Mouse (Mus musculus) myocyte (in vitro differentiated cells): ENCODE data around the gene Plce1. TPM values are rescaled to one million over a fixed set of nuclear protein-coding genes. Genes with fewer than 3 reads are reported as not detected.

ENCODE experiments used
- H3K27me3 ChIP-seq: one replicate; pipeline ENCODE4 v1.6.1; 2011; ENCODE audit not compliant: control insufficient read depth, insufficient read depth, insufficient read length
- H3K36me3 ChIP-seq: one replicate; pipeline ENCODE4 v1.6.1; 2011; ENCODE audit not compliant: control insufficient read depth, insufficient read depth
- H3K4me2 ChIP-seq: one replicate; pipeline ENCODE4 v1.6.1; 2011; ENCODE audit warnings: low read depth, control low read depth
- H3K4me3 ChIP-seq: one replicate; pipeline ENCODE4 v1.5.1; 2011; ENCODE audit warnings: mild to moderate bottlenecking, control low read depth, moderate library complexity
- H3K79me2 ChIP-seq: one replicate; pipeline ENCODE4 v1.6.1; 2011; ENCODE audit not compliant: control insufficient read depth, insufficient read depth
- H3ac ChIP-seq: one replicate; pipeline ENCODE4 v1.6.1; 2011; ENCODE audit not compliant: control insufficient read depth, insufficient read length
- CEBPB ChIP-seq: IDR thresholded peaks from 2 replicates; pipeline ENCODE4 v1.6.1; 2011; ENCODE audit warnings: mild to moderate bottlenecking, moderate library complexity; ENCODE audit not compliant: poor library complexity, insufficient read depth, severe bottlenecking
- E2F4 ChIP-seq: IDR thresholded peaks from one replicate; pipeline ENCODE4 v1.6.1; 2011; ENCODE audit warnings: mild to moderate bottlenecking, control low read depth, moderate library complexity; ENCODE audit not compliant: insufficient read depth
- MAX ChIP-seq: IDR thresholded peaks from one replicate; pipeline ENCODE4 v1.6.1; 2011; ENCODE audit warnings: low read depth, mild to moderate bottlenecking, control low read depth
- MYOD1 ChIP-seq, 3 experiments: IDR thresholded peaks; one replicate each; pipeline ENCODE4 v1.6.1; 2011; ENCODE audit warnings: control low read depth in 2 of 3, low read depth in 2 of 3, mild to moderate bottlenecking in 2 of 3, moderate library complexity in 1 of 3; ENCODE audit not compliant: insufficient read length in 2 of 3, control insufficient read depth in 1 of 3
- MYOG ChIP-seq, 3 experiments: IDR thresholded peaks; one replicate each; pipeline ENCODE4 v1.6.1; 2011; ENCODE audit warnings: control low read depth in 2 of 3, low read depth in 2 of 3, mild to moderate bottlenecking in 2 of 3; ENCODE audit not compliant: insufficient read length in 2 of 3, control insufficient read depth in 1 of 3, insufficient read depth in 1 of 3
- POLR2A ChIP-seq: IDR thresholded peaks from one replicate; pipeline ENCODE4 v1.6.1; 2011; ENCODE audit warnings: low read depth, mild to moderate bottlenecking, control low read depth, moderate library complexity; ENCODE audit not compliant: insufficient read length
- POLR2AphosphoS2 ChIP-seq: IDR thresholded peaks from one replicate; pipeline ENCODE4 v1.6.1; 2011; ENCODE audit warnings: low read depth, control low read depth; ENCODE audit not compliant: insufficient read length
- REST ChIP-seq: IDR thresholded peaks from one replicate; pipeline ENCODE4 v1.6.1; 2011; ENCODE audit warnings: mild to moderate bottlenecking, control low read depth, moderate library complexity; ENCODE audit not compliant: insufficient read depth, insufficient read length
- SRF ChIP-seq: IDR thresholded peaks from one replicate; pipeline ENCODE4 v1.6.1; 2011; ENCODE audit warnings: low read depth; ENCODE audit not compliant: control insufficient read depth, insufficient read length
- TCF12 ChIP-seq: IDR thresholded peaks from one replicate; pipeline ENCODE4 v1.6.1; 2011; ENCODE audit warnings: mild to moderate bottlenecking, control low read depth; ENCODE audit not compliant: poor library complexity, insufficient read depth, severe bottlenecking
- TCF3 ChIP-seq: IDR thresholded peaks from one replicate; pipeline ENCODE4 v1.6.1; 2011; ENCODE audit warnings: low read depth, control low read depth; ENCODE audit not compliant: insufficient read length
- USF1 ChIP-seq: IDR thresholded peaks from one replicate; pipeline ENCODE4 v1.6.1; 2011; ENCODE audit warnings: low read depth, mild to moderate bottlenecking, control low read depth, moderate library complexity
- polyA plus RNA-seq: library from polyadenylated mRNA; unstranded; fragments of >200 nt; fragmentation: generic; extraction: Trizol; gene quantifications from one replicate; pipeline ENCODE4 v1.2.1, GENCODE M21; 2012; ENCODE audit warnings: missing spikeins

Plce1 gene
- 0.01 TPM for polyA plus RNA-seq

- Histone ChIP-seq H3K79me2 (no peaks in the 10 kb centered on the region), H3K27me3 (peaks cover 34% of the 10 kb centered on the region), H3ac (no peak within 1 kb of the TSS), H3K4me2 (no peak within 1 kb of the TSS), H3K4me3 (no peak within 1 kb of the TSS), H3K36me3 (no peaks in the 10 kb centered on the region)
- TF ChIP-seq MAX = no peak
- TF ChIP-seq REST = no peak
- TF ChIP-seq E2F4 = no peak
- TF ChIP-seq MYOD1 (IDR thresholded peaks at IDR 0.05; ENCODE audit: control insufficient read depth in 1 of 3, insufficient read length in 2 of 3, low read depth in 2 of 3) = no peak
- TF ChIP-seq TCF12 = no peak
- no peak for TF ChIP-seq SRF
- no peak for TF ChIP-seq CEBPB
Measured at GRCm38 (mm10) chr19:38480731-38481621, at the start of gene Plce1. Gene Plce1 (plus strand): TSS chr19:38481109.

GRCm38 (mm10) chr19:38431326-38431725 lies 49.6 kb upstream of the Plce1 start:
- Histone ChIP-seq H3K4me2 (no peak overlapping the region), H3ac (no peak overlapping the region)
- no peak for TF ChIP-seq CEBPB
- TF ChIP-seq MYOG (IDR thresholded peaks at IDR 0.05; ENCODE audit: control insufficient read depth in 1 of 3, insufficient read depth in 1 of 3, insufficient read length in 2 of 3, low read depth in 2 of 3) = no peak
- no peak for TF ChIP-seq USF1
- no peak for TF ChIP-seq E2F4
- TF ChIP-seq TCF3 = no peak
- TF ChIP-seq REST = no peak
- TF ChIP-seq TCF12 = no peak
- no peak for TF ChIP-seq POLR2A
- TF ChIP-seq MYOD1 (IDR thresholded peaks at IDR 0.05; ENCODE audit: control insufficient read depth in 1 of 3, insufficient read length in 2 of 3, low read depth in 2 of 3) = no peak
- no peak for TF ChIP-seq POLR2AphosphoS2
- TF ChIP-seq MAX = no peak
- no peak for TF ChIP-seq SRF

GRCm38 (mm10) chr19:38432021-38432420 lies 48.9 kb upstream of the Plce1 start:
- Histone ChIP-seq H3K27me3 (no peaks in the 10 kb centered on the region), H3K79me2 (no peaks in the 10 kb centered on the region), H3K4me3 (no peak overlapping the region), H3K36me3 (no peaks in the 10 kb centered on the region), H3K4me2 (no peak overlapping the region), H3ac (no peak overlapping the region)
- TF ChIP-seq TCF12 = no peak
- no peak for TF ChIP-seq MAX
- TF ChIP-seq MYOD1 (IDR thresholded peaks at IDR 0.05; ENCODE audit: control insufficient read depth in 1 of 3, insufficient read length in 2 of 3, low read depth in 2 of 3) = no peak
- no peak for TF ChIP-seq REST
- no peak for TF ChIP-seq E2F4
- no peak for TF ChIP-seq SRF
- TF ChIP-seq USF1 = no peak
- TF ChIP-seq POLR2A = no peak
- no peak for TF ChIP-seq TCF3
- TF ChIP-seq CEBPB = no peak
- no peak for TF ChIP-seq POLR2AphosphoS2

More at GRCm38 (mm10) chr19:38431326-38431725, 49.6 kb upstream of the Plce1 start:
- no peaks in the 10 kb centered on the region for H3K79me2 ChIP-seq
- H3K36me3 ChIP-seq = no peaks in the 10 kb centered on the region
- H3K27me3 ChIP-seq = no peaks in the 10 kb centered on the region
- H3K4me3 ChIP-seq = no peak overlapping the region

- Histone ChIP-seq H3K27me3 (no peaks in the 10 kb centered on the region), H3K4me2 (no peak overlapping the region), H3K36me3 (no peaks in the 10 kb centered on the region), H3K4me3 (no peak overlapping the region), H3K79me2 (no peaks in the 10 kb centered on the region), H3ac (no peak overlapping the region)
- TF ChIP-seq REST (no peak), USF1 (peak; percentile 76), MYOD1 (IDR thresholded peaks at IDR 0.05; ENCODE audit: control insufficient read depth in 1 of 3, insufficient read length in 2 of 3, low read depth in 2 of 3) (no peak), SRF (no peak)
Measured at GRCm38 (mm10) chr19:38433381-38433780, 47.5 kb upstream of the Plce1 start.

- Histone ChIP-seq H3ac (no peak overlapping the region), H3K4me2 (no peak overlapping the region), H3K27me3 (no peaks in the 10 kb centered on the region), H3K36me3 (no peaks in the 10 kb centered on the region), H3K4me3 (no peak overlapping the region), H3K79me2 (no peaks in the 10 kb centered on the region)
- TF ChIP-seq POLR2A (no peak), MYOD1 (IDR thresholded peaks at IDR 0.05; ENCODE audit: control insufficient read depth in 1 of 3, insufficient read length in 2 of 3, low read depth in 2 of 3) (peak in 1 of 3 experiments; percentile 15)
Measured at GRCm38 (mm10) chr19:38435221-38435620, 45.7 kb upstream of the Plce1 start.
